Mouse (Mus musculus) myocyte (in vitro differentiated cells): ENCODE data around the gene Rbm38.

Source experiments
- CEBPB ChIP-seq: IDR thresholded peaks from 2 replicates; pipeline ENCODE4 v1.6.1; 2011; ENCODE audit warnings: mild to moderate bottlenecking, moderate library complexity; ENCODE audit not compliant: poor library complexity, insufficient read depth, severe bottlenecking
- E2F4 ChIP-seq: IDR thresholded peaks from one replicate; pipeline ENCODE4 v1.6.1; 2011; ENCODE audit warnings: mild to moderate bottlenecking, control low read depth, moderate library complexity; ENCODE audit not compliant: insufficient read depth
- MAX ChIP-seq: IDR thresholded peaks from one replicate; pipeline ENCODE4 v1.6.1; 2011; ENCODE audit warnings: low read depth, mild to moderate bottlenecking, control low read depth
- MYOD1 ChIP-seq, 3 experiments: IDR thresholded peaks; one replicate each; pipeline ENCODE4 v1.6.1; 2011; ENCODE audit warnings: control low read depth in 2 of 3, low read depth in 2 of 3, mild to moderate bottlenecking in 2 of 3, moderate library complexity in 1 of 3; ENCODE audit not compliant: insufficient read length in 2 of 3, control insufficient read depth in 1 of 3
- MYOG ChIP-seq, 3 experiments: IDR thresholded peaks; one replicate each; pipeline ENCODE4 v1.6.1; 2011; ENCODE audit warnings: control low read depth in 2 of 3, low read depth in 2 of 3, mild to moderate bottlenecking in 2 of 3; ENCODE audit not compliant: insufficient read length in 2 of 3, control insufficient read depth in 1 of 3, insufficient read depth in 1 of 3
- POLR2A ChIP-seq: IDR thresholded peaks from one replicate; pipeline ENCODE4 v1.6.1; 2011; ENCODE audit warnings: low read depth, mild to moderate bottlenecking, control low read depth, moderate library complexity; ENCODE audit not compliant: insufficient read length
- POLR2AphosphoS2 ChIP-seq: IDR thresholded peaks from one replicate; pipeline ENCODE4 v1.6.1; 2011; ENCODE audit warnings: low read depth, control low read depth; ENCODE audit not compliant: insufficient read length
- REST ChIP-seq: IDR thresholded peaks from one replicate; pipeline ENCODE4 v1.6.1; 2011; ENCODE audit warnings: mild to moderate bottlenecking, control low read depth, moderate library complexity; ENCODE audit not compliant: insufficient read depth, insufficient read length
- SRF ChIP-seq: IDR thresholded peaks from one replicate; pipeline ENCODE4 v1.6.1; 2011; ENCODE audit warnings: low read depth; ENCODE audit not compliant: control insufficient read depth, insufficient read length
- TCF12 ChIP-seq: IDR thresholded peaks from one replicate; pipeline ENCODE4 v1.6.1; 2011; ENCODE audit warnings: mild to moderate bottlenecking, control low read depth; ENCODE audit not compliant: poor library complexity, insufficient read depth, severe bottlenecking
- TCF3 ChIP-seq: IDR thresholded peaks from one replicate; pipeline ENCODE4 v1.6.1; 2011; ENCODE audit warnings: low read depth, control low read depth; ENCODE audit not compliant: insufficient read length
- USF1 ChIP-seq: IDR thresholded peaks from one replicate; pipeline ENCODE4 v1.6.1; 2011; ENCODE audit warnings: low read depth, mild to moderate bottlenecking, control low read depth, moderate library complexity

- TF ChIP-seq POLR2A (no peak), POLR2AphosphoS2 (no peak), USF1 (no peak), E2F4 (no peak), MYOG (IDR thresholded peaks at IDR 0.05; ENCODE audit: control insufficient read depth in 1 of 3, insufficient read depth in 1 of 3, insufficient read length in 2 of 3, low read depth in 2 of 3) (no peak), MYOD1 (IDR thresholded peaks at IDR 0.05; ENCODE audit: control insufficient read depth in 1 of 3, insufficient read length in 2 of 3, low read depth in 2 of 3) (no peak), REST (no peak), TCF3 (no peak), CEBPB (no peak), MAX (no peak), TCF12 (no peak), SRF (no peak)
Measured at GRCm38 (mm10) chr2:173072948-173073347, 52.6 kb downstream of the Rbm38 start.
